Mouse (Mus musculus): Measurements from ENCODE around the gene Cntnap2.

DNA sequence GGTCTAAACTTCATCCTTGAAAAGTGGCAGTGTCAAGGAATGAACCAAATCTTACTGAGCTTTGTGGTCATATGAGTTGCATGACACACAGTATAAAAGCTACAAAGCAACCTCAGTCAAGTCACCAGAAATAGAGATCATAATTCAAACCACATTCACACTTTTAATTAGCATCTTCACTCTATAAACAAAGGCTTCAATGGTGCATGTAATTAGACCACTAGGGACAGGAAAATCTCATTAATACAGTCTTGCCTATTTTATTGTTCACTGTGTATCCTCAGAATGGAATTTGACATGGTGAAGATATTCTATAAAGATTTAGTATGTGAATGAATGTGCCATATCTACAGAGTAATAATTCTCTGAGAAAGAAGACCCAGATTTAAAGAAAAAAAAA, 2232.8 kb downstream of the Cntnap2 start:
- TF ChIP-seq POLR2A (IDR thresholded peaks at IDR 0.05; ENCODE audit: insufficient read length, low read depth) (no peak), CEBPB (IDR thresholded peaks at IDR 0.05; ENCODE audit: insufficient read depth, poor library complexity, severe bottlenecking) (no peak), REST (IDR thresholded peaks at IDR 0.05; ENCODE audit: insufficient read depth, insufficient read length) (no peak), TCF3 (IDR thresholded peaks at IDR 0.05; ENCODE audit: insufficient read length, low read depth) (no peak), POLR2AphosphoS2 (IDR thresholded peaks at IDR 0.05; ENCODE audit: insufficient read length, low read depth) (no peak), MYOD1 (IDR thresholded peaks at IDR 0.05; ENCODE audit: control insufficient read depth in 1 of 3, insufficient read length in 2 of 3, low read depth in 2 of 3) (no peak), USF1 (IDR thresholded peaks at IDR 0.05; ENCODE audit: low read depth) (no peak), MYOG (IDR thresholded peaks at IDR 0.05; ENCODE audit: control insufficient read depth in 1 of 3, insufficient read depth in 1 of 3, insufficient read length in 2 of 3, low read depth in 2 of 3) (no peak), MAX (IDR thresholded peaks at IDR 0.05; ENCODE audit: low read depth) (no peak), SRF (IDR thresholded peaks at IDR 0.05; ENCODE audit: control insufficient read depth, insufficient read length, low read depth) (no peak)
